Mouse (Mus musculus): ENCODE results near the gene Mex3a. TPM values are rescaled to one million over a fixed set of nuclear protein-coding genes. Genes with fewer than 3 reads are reported as not detected.

Mex3a gene
- polyA plus RNA-seq, 1 experiment, result 0.02 TPM

DNA sequence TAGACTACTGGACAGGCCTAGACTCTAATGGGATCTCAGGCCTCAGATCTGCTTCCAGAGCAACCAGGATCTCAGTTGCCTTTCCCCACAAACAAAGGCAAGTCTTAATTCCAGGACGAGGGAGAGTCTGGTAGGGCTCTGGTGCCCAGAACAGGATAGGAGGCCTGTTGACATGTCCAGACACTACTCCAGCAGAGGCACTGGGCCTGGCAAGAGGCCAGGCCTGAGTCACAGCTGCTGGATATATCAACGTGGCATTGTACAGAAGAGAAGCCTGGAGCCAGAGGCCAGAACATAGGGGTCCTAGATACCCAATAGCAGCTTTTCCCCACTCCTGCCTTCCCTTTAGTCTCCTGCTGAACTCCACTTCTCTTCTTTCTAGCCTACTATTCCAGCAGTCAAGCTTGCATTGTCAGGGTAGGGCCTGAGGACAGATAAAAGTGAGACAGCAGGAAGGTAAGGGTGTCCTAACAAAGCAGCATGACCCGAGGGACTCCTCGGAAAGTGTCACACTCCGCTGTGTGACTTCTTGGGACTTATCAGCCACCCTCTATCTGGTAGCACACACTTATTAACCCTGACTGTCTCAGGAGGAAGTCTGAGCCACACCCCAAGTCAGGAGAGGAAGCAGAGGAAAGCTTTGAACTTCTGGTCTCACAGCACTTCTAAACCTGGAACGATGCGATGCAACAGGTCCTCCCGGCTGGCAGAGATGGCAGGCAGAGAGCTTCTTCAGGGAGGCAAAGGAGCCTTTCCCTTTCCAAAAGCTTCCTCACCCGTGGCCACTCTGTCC lies 37.2 kb upstream of the Mex3a start:
- Histone ChIP-seq H3K36me3 (ENCODE audit: control insufficient read depth) (peaks cover 86% of the 10 kb centered on the region), H3K4me1 (ENCODE audit: control insufficient read depth) (peaks cover 95% of the 10 kb centered on the region), H3K9me3 (ENCODE audit: control insufficient read depth, low read length) (no peaks in the 10 kb centered on the region), H3K27me3 (ENCODE audit: control insufficient read depth) (no peaks in the 10 kb centered on the region), H3K4me3 (replicated peaks) (peak overlapping the region; percentile 48)
- TF ChIP-seq GATA1 (IDR thresholded peaks at IDR 0.05; ENCODE audit: low read length) (peak; percentile 74), TAL1 (IDR thresholded peaks at IDR 0.05; ENCODE audit: low read length) (no peak)

DNA sequence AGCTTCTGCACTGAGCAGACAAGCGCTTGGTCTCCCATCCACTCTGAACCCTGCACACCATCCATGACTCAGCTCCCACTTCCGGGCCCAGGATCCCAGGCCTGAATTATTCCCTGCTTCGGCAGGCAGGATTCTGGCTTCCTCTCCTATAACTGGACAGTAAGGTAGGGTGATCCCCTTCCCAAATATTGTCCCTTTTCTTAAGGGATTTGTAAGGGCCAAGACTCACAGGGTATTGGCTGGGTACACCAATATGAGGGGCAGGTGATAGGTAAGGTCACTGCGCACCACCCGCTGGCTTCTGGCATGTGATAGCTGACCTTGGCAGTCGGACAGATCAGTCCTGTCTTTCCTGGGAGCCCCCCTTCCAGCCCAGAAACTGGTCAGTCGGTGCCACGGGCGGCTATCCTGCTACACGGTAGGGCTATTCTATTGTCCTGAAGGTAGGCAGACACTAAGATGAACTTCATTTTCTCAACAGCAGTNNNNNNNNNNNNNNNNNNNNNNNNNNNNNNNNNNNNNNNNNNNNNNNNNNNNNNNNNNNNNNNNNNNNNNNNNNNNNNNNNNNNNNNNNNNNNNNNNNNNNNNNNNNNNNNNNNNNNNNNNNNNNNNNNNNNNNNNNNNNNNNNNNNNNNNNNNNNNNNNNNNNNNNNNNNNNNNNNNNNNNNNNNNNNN lies 36.3 kb upstream of the Mex3a start:
- Histone ChIP-seq H3K27me3 (ENCODE audit: control insufficient read depth) (no peaks in the 10 kb centered on the region), H3K4me1 (ENCODE audit: control insufficient read depth) (peaks cover 95% of the 10 kb centered on the region), H3K36me3 (ENCODE audit: control insufficient read depth) (peaks cover 86% of the 10 kb centered on the region), H3K4me3 (replicated peaks) (peak overlapping the region; percentile 48), H3K9me3 (ENCODE audit: control insufficient read depth, low read length) (no peaks in the 10 kb centered on the region)
- TF ChIP-seq GATA1 (IDR thresholded peaks at IDR 0.05; ENCODE audit: low read length) (no peak), TAL1 (IDR thresholded peaks at IDR 0.05; ENCODE audit: low read length) (no peak)

DNA sequence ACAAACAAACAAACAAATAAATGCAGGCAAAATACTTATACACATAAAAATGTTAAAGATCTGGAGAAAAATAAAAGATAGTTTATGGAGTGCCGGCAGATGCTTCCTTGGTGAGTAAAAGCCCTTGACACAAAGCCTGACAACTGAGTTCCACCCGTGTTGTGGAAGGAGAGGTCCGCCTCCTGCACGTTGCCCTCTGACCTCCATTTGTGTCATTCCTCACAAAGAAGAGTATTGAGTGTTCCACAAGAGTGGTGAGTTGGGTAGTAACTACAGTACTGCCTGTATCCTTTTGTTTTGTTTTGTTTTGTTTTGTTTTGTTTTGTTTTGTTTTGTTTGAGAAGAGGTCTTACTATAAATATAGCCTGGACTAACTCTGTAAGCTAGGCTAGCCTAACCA lies 32.6 kb upstream of the Mex3a start:
- Histone ChIP-seq H3K4me1 (ENCODE audit: control insufficient read depth) (peaks cover 89% of the 10 kb centered on the region), H3K36me3 (ENCODE audit: control insufficient read depth) (peaks cover 72% of the 10 kb centered on the region), H3K4me3 (replicated peaks) (peak overlapping the region; percentile 83), H3K27me3 (ENCODE audit: control insufficient read depth) (no peaks in the 10 kb centered on the region), H3K9me3 (ENCODE audit: control insufficient read depth, low read length) (no peaks in the 10 kb centered on the region)
- TF ChIP-seq GATA1 (IDR thresholded peaks at IDR 0.05; ENCODE audit: low read length), result no peak
- no peak for TF ChIP-seq TAL1 (IDR thresholded peaks at IDR 0.05; ENCODE audit: low read length)

DNA sequence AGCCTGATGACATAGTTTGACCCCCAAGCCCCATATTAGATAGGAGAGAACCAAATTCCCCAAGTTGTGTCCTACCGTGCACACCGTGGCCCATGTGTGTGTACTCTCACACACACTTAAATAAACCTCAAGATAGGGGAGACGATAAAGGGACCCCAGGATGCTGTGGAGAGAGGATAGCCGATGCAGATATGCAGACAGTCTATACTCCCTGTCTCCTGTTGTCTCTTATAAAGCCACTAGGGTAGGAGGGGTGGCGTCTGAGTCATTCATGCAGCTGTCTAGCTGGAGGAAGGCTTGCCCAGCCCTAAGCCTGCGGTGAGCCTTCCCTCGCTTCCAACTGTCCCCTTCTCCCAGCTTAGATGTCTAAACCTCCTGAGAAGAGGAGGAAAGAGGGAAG lies 32.1 kb upstream of the Mex3a start:
- H3K36me3 ChIP-seq (ENCODE audit: control insufficient read depth), result peaks cover 67% of the 10 kb centered on the region
- H3K9me3 ChIP-seq (ENCODE audit: control insufficient read depth, low read length), result no peaks in the 10 kb centered on the region
- H3K4me3 ChIP-seq (replicated peaks), result peak overlapping the region; percentile 83
- no peaks in the 10 kb centered on the region for H3K27me3 ChIP-seq (ENCODE audit: control insufficient read depth)
- TF ChIP-seq GATA1 (IDR thresholded peaks at IDR 0.05; ENCODE audit: low read length), result no peak
- peaks cover 87% of the 10 kb centered on the region for H3K4me1 ChIP-seq (ENCODE audit: control insufficient read depth)

DNA sequence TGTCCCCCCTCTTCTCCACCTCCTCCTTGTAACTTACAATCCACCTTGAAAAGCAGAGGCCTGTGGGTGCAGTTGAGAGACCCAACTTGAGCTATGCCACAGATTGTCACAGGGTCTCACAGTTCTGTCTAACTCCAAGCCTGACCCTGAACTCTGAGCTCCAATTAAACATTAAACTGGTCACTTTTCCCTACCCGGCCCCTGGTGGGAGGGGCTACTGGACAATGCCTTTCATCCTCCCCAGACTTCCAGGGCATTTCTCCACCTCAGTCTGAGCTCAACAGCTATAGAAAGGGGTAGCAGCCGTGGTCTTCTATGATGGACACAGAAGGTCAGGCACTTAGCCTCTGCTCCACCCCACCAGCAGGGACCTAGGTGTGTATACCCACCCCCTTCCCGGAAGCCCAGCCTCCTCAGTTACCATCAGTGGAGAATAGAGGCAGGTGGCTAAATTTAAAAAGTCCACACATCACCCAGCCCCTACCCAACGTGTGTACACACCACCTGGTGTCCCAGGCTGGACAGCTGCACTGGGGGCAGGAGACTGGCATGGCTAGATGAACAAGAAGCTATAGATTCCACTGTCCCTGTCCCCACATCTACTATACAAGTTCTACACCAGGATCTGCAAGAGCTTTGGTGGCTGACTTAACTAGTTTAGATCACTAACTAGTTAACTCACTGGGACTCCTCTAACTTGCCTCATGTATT lies 31.4 kb upstream of the Mex3a start:
- H3K4me3 ChIP-seq (replicated peaks), result peak overlapping the region; percentile 83

DNA sequence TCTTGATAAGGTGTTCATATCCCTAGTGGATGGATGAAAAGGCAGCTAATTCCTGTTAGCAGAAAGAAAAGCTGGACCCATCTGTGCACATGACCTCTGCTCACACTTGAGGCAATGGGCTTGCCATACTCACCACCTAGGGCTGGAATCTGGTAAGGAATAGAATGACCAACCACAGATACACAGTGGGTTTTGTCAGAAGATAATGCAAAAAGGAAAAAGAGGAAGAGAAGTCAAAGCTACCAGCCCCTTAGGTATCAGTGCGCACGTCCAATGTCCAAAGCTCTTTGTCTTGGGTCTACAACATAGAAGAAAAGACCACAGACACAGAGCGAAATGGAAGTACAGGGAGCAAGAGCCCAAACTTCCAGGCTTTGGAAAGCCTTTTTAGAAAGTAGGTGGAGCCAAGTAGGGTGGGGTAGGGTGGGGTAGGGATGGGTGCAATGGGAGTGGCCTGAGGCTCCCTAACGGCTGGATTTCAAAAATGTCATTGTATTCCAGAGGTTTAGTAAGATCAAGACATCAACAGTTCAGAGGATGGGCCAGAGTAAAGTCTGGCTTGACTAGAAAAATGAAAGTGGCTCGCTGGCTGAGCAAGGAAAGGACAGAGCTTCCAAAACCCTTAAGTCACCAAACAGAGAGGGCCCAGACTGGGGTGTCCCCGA lies 30.7 kb upstream of the Mex3a start:
- Histone ChIP-seq H3K9me3 (ENCODE audit: control insufficient read depth, low read length) (no peaks in the 10 kb centered on the region), H3K4me3 (replicated peaks) (peak overlapping the region; percentile 83), H3K4me1 (ENCODE audit: control insufficient read depth) (peaks cover 81% of the 10 kb centered on the region), H3K27me3 (ENCODE audit: control insufficient read depth) (no peaks in the 10 kb centered on the region), H3K36me3 (ENCODE audit: control insufficient read depth) (peaks cover 53% of the 10 kb centered on the region)
- no peak for TF ChIP-seq TAL1 (IDR thresholded peaks at IDR 0.05; ENCODE audit: low read length)
- no peak for TF ChIP-seq GATA1 (IDR thresholded peaks at IDR 0.05; ENCODE audit: low read length)

More for the DNA sequence above, 31.4 kb upstream of the Mex3a start:
- no peaks in the 10 kb centered on the region for H3K27me3 ChIP-seq (ENCODE audit: control insufficient read depth)
- no peaks in the 10 kb centered on the region for H3K9me3 ChIP-seq (ENCODE audit: control insufficient read depth, low read length)
- no peak for TF ChIP-seq TAL1 (IDR thresholded peaks at IDR 0.05; ENCODE audit: low read length)
- peaks cover 59% of the 10 kb centered on the region for H3K36me3 ChIP-seq (ENCODE audit: control insufficient read depth)
- peaks cover 86% of the 10 kb centered on the region for H3K4me1 ChIP-seq (ENCODE audit: control insufficient read depth)

DNA sequence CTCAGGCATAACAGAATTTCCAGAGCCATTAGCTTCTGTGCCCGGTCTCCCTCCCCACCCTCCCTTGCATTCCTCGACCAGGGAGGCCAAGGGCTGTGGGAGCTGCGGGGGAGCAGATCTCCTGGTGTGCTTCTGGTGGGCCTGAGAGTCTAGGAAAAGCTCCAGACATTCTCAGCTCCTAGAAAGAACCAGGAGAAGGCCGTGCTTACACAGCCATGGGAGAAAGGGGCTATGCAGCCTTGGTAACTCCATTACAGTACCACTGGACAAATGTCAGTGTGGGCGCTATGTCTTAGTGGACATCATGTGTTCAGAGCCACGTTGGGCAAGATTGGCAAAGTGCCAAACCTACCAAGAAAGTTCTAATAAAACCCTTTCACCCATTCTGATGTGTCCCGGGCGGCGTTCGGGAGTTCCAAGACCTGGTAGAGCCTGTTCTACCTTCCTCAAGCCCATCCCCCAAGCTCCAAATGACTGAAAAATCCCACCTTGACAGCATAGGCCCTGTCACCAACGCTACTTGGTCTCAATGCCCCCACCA lies 30.1 kb upstream of the Mex3a start:
- TF ChIP-seq TAL1 (IDR thresholded peaks at IDR 0.05; ENCODE audit: low read length), result no peak
- TF ChIP-seq GATA1 (IDR thresholded peaks at IDR 0.05; ENCODE audit: low read length), result no peak
- no peaks in the 10 kb centered on the region for H3K27me3 ChIP-seq (ENCODE audit: control insufficient read depth)
- peaks cover 48% of the 10 kb centered on the region for H3K36me3 ChIP-seq (ENCODE audit: control insufficient read depth)
- H3K4me3 ChIP-seq (replicated peaks), result peak overlapping the region; percentile 83
- no peaks in the 10 kb centered on the region for H3K9me3 ChIP-seq (ENCODE audit: control insufficient read depth, low read length)
- H3K4me1 ChIP-seq (ENCODE audit: control insufficient read depth), result peaks cover 78% of the 10 kb centered on the region

DNA sequence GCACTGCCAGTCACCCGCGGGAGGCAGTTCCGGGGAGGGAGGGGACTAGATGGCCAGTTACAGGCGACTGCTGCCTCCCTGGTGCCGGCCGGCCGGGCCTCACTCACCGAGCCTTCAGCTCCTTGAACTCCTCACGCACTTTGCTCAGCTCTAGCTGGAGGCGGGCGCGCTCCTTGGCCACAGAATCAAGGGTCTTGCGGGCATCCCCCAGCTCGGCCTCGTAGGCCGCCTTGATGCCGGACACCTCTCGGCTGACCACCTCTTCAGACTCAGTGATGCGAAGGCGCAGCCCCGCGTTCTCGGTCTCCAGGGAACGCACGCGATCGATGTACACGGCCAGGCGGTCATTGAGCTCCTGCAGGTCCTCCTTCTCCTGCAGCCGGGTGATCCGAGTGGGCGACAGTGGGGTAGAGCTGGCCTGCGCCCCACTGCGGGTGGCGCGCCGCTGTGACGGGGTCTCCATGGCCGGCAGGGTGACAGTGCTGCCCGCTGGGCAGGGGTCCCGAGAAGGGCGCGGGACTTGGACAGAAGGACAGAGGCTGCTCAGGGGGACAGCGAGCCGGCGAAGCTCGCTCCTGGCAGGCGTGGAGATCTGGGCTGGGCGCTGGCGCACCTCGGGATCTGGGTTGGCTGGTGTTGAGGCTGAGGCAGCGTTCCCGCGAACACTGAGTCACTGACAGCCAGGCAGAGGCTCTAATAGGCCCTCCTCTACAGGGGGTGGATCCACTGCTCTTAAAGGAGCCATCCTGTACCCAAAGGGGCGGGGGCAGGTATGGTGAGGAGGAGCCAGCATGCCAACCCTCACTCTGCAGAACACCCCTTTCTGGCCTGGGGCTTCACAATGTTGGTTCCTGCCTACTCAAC lies 29.3 kb upstream of the Mex3a start:
- peaks cover 41% of the 10 kb centered on the region for H3K36me3 ChIP-seq (ENCODE audit: control insufficient read depth)
- no peaks in the 10 kb centered on the region for H3K9me3 ChIP-seq (ENCODE audit: control insufficient read depth, low read length)
- no peak for TF ChIP-seq TAL1 (IDR thresholded peaks at IDR 0.05; ENCODE audit: low read length)
- TF ChIP-seq GATA1 (IDR thresholded peaks at IDR 0.05; ENCODE audit: low read length), result no peak
- H3K27me3 ChIP-seq (ENCODE audit: control insufficient read depth), result no peaks in the 10 kb centered on the region
- peak overlapping the region; percentile 83 for H3K4me3 ChIP-seq (replicated peaks)
- peaks cover 76% of the 10 kb centered on the region for H3K4me1 ChIP-seq (ENCODE audit: control insufficient read depth)
